Mouse (Mus musculus): ENCODE results near the gene Pif1. TPM values are rescaled to one million over a fixed set of nuclear protein-coding genes. Genes with fewer than 3 reads are reported as not detected.

Pif1 gene
- total and polyA plus RNA-seq, 3 experiments = 14.9 to 15.5 TPM; not detected in 1

GRCm38 (mm10) chr9:65605471-65606136 lies 18.6 kb downstream of the Pif1 start:
- DNase-seq (ENCODE audit: low read depth, low spot score) = peak; percentile 87
- H3K9me3 ChIP-seq (replicated peaks; ENCODE audit: insufficient read depth, low read length) = no peaks in the 10 kb centered on the region
- no peak overlapping the region for H3K9ac ChIP-seq (ENCODE audit: control insufficient read depth, low read depth, low read length, poor library complexity, severe bottlenecking)
- no peak overlapping the region for H3K4me3 ChIP-seq (ENCODE audit: control insufficient read depth in 1 of 2, insufficient read depth in 1 of 2, low read depth in 2 of 2, low read length in 2 of 2)
- TF ChIP-seq TCF12 (IDR thresholded peaks at IDR 0.05; ENCODE audit: low read depth, low read length) (no peak), CTCF (IDR thresholded peaks at IDR 0.05 in 2 of 3, conservative IDR thresholded peaks at IDR 0.05 in 1 of 3; ENCODE audit: control insufficient read depth in 1 of 3, insufficient read depth in 1 of 3, low read depth in 2 of 3, low read length in 3 of 3, poor library complexity in 1 of 3, severe bottlenecking in 1 of 3) (peak; percentile 66 to 89 (median 77)), CHD2 (IDR thresholded peaks at IDR 0.05; ENCODE audit: low read length) (no peak), CHD1 (IDR thresholded peaks at IDR 0.05; ENCODE audit: low read depth, low read length) (no peak), ZC3H11A (IDR thresholded peaks at IDR 0.05; ENCODE audit: low read depth, low read length) (peak; percentile 64), JUND (IDR thresholded peaks at IDR 0.05; ENCODE audit: low read depth, low read length) (no peak), ZNF384 (IDR thresholded peaks at IDR 0.05; ENCODE audit: low read depth, low read length) (peak; percentile 63), POLR2A (IDR thresholded peaks at IDR 0.05; ENCODE audit: control insufficient read depth in 1 of 2, insufficient read depth in 1 of 2, low read depth in 1 of 2, low read length in 2 of 2, poor library complexity in 1 of 2) (no peak), MAX (IDR thresholded peaks at IDR 0.05; ENCODE audit: low read length) (no peak), MEF2A (IDR thresholded peaks at IDR 0.05; ENCODE audit: extremely low read depth, insufficient replicate concordance, low read depth, low read length, poor library complexity, severe bottlenecking) (no peak), SMC3 (IDR thresholded peaks at IDR 0.05; ENCODE audit: low read depth, low read length) (peak; percentile 71), RCOR1 (IDR thresholded peaks at IDR 0.05; ENCODE audit: low read depth, low read length) (no peak), KAT2A (conservative IDR thresholded peaks at IDR 0.05; ENCODE audit: low read depth, low read length) (no peak), USF2 (IDR thresholded peaks at IDR 0.05; ENCODE audit: borderline replicate concordance in 1 of 2, insufficient read depth in 1 of 2, low read depth in 1 of 2, low read length in 2 of 2) (no peak), MAZ (IDR thresholded peaks at IDR 0.05; ENCODE audit: low read depth, low read length) (no peak), EP300 (IDR thresholded peaks at IDR 0.05; ENCODE audit: low read depth in 1 of 2, low read length in 2 of 2) (no peak), BHLHE40 (IDR thresholded peaks at IDR 0.05; ENCODE audit: borderline replicate concordance, low read depth, low read length) (no peak), NELFE (IDR thresholded peaks at IDR 0.05; ENCODE audit: low read depth, low read length) (no peak), TAL1 (IDR thresholded peaks at IDR 0.05; ENCODE audit: low read length) (no peak), RAD21 (IDR thresholded peaks at IDR 0.05; ENCODE audit: low read depth, low read length) (peak; percentile 85), GATA1 (IDR thresholded peaks at IDR 0.05; ENCODE audit: low read depth, low read length) (no peak), TBP (IDR thresholded peaks at IDR 0.05; ENCODE audit: low read depth, low read length) (no peak), SIN3A (IDR thresholded peaks at IDR 0.05; ENCODE audit: low read length) (0 out of 2 replicates have a peak, but pooled peaks have one; percentile 19), MXI1 (IDR thresholded peaks at IDR 0.05; ENCODE audit: low read depth, low read length) (0 out of 2 replicates have a peak, but pooled peaks have one; percentile 4)
- no peaks in the 10 kb centered on the region for H3K79me2 ChIP-seq (ENCODE audit: control insufficient read depth, insufficient read depth, low read length, poor library complexity)
- no peaks in the 10 kb centered on the region for H3K27me3 ChIP-seq (ENCODE audit: control insufficient read depth in 1 of 2, insufficient read depth in 2 of 2, low read length in 2 of 2)
- no peak overlapping the region for H3K27ac ChIP-seq (ENCODE audit: control insufficient read depth, low read depth, low read length)
- H3K4me1 ChIP-seq (ENCODE audit: control insufficient read depth in 1 of 2, insufficient read depth in 2 of 2, low read length in 2 of 2) = peaks cover 0 to 4% of the 10 kb centered on the region in 2 experiments; a peak in 2 of 4 replicates
- H3K36me3 ChIP-seq (ENCODE audit: control insufficient read depth in 1 of 2, insufficient read depth in 2 of 2, low read length in 2 of 2) = peaks cover 0 to 3% of the 10 kb centered on the region in 2 experiments; a peak in 2 of 4 replicates

Data from MEL (cell line).